Mouse (Mus musculus) G1E (cell line): ENCODE results near the gene Arsg.

ENCODE experiments used
- CTCF ChIP-seq: IDR thresholded peaks from 2 replicates; pipeline ENCODE4 v1.5.1; 2012; ENCODE audit warnings: low read depth, low read length, inconsistent platforms, mixed read lengths
- POLR2AphosphoS5 ChIP-seq: IDR thresholded peaks from 2 replicates; pipeline ENCODE4 v1.6.1; 2012; ENCODE audit warnings: low read depth, low read length, inconsistent platforms; ENCODE audit not compliant: insufficient replicate concordance
- TAL1 ChIP-seq: conservative IDR thresholded peaks from 2 replicates; pipeline ENCODE4 v1.6.1; 2012; ENCODE audit warnings: low read depth, low read length, inconsistent platforms, mixed read lengths

DNA sequence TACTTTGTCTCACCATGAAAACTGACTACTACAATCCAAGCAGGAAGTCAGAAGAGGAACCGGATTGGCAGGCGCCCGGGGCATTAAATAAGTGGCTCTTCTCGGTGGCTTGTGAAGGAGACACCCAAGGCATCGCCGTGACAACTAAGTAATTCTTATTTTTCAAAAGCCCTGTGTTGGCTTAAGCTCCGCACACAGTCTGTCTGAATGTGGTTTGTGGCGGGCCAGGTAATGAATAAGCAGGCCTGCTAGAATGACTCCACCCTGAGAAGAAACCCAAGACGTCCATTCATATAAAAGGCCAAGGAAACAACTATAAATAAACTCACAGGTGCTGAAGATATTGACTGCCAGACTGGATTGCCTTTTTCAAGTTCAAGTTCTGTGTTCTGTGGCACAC is 142.1 kb downstream of the Arsg start:
- TF ChIP-seq CTCF (no peak), POLR2AphosphoS5 (no peak), TAL1 (no peak)
